Mouse (Mus musculus): ENCODE measurements around the gene Adamts14. TPM values are rescaled to one million over a fixed set of nuclear protein-coding genes. Genes with fewer than 3 reads are reported as not detected.

Gene Adamts14
- polyA plus RNA-seq, 1 experiment from 2014 or later, result 1.8 TPM

DNA sequence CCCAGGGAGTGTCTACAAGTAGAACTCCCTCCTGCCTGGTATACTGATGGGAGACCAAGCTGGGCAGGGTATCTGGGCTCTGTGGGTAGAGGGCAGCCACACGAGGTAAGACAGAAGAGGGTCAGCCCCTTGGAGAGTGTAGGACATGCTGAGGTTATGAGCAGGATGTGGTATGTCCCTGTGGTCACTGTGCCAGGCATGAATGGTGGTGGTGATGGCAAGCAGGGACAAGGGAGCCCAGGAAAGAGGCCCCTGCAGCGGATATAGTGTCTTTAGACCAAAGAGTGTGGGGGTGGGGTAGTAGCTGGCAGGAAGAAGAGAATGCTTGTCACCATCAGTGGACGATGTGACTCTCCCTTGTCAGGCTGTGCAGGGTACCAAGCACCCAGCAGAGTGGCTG is 85.2 kb downstream of the Adamts14 start:
- Histone ChIP-seq H3K4me3 (ENCODE audit: low read depth, low read length) (no peak overlapping the region), H3K27ac (ENCODE audit: low read length) (no peak overlapping the region), H3K9ac (replicated peaks; ENCODE audit: low read depth) (no peak overlapping the region), H3K27me3 (replicated peaks; ENCODE audit: insufficient read depth, low read length) (no peaks in the 10 kb centered on the region), H3K36me3 (ENCODE audit: insufficient read depth, low read length) (no peaks in the 10 kb centered on the region), H3K4me2 (replicated peaks; ENCODE audit: low read depth, low read length) (no peak overlapping the region), H3K9me3 (ENCODE audit: low read length) (no peaks in the 10 kb centered on the region), H3K4me1 (ENCODE audit: insufficient read depth, low read depth, low read length) (peaks cover 5% of the 10 kb centered on the region; the same call in 1 of the 2 replicates)
- DNase-seq (ENCODE audit: low spot score), result no peak
- 60% methylated on average over 3 of the region's 3 CpGs for WGBS
- no peak for ATAC-seq
- TF ChIP-seq CTCF (IDR thresholded peaks at IDR 0.05) (no peak), EP300 (IDR thresholded peaks at IDR 0.05) (no peak)

DNA sequence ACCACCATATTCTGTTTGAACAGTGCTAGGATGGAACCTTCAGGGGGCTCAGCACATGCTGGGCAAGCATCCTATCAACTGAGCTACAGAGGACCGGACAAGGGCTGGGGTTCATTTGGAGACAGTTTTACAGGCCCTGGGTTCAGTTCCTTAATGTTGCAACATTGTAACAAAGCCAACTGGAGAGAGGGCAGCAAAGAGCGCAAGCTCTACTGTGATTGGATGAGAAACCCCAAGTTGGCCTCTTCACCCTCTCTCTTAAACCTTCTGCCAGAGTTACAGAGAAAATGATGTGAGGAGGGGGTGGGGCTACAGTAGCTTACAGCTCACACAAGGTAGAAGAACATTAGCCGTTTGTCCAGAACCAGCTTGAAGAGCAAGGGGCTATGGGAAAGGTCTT is 86.2 kb downstream of the Adamts14 start:
- H3K27me3 ChIP-seq (replicated peaks; ENCODE audit: insufficient read depth, low read length), result no peaks in the 10 kb centered on the region
- H3K9ac ChIP-seq (replicated peaks; ENCODE audit: low read depth), result no peak overlapping the region
- H3K36me3 ChIP-seq (ENCODE audit: insufficient read depth, low read length), result no peaks in the 10 kb centered on the region
- H3K27ac ChIP-seq (ENCODE audit: low read length), result no peak overlapping the region
- 44% methylated on average over 3 of the region's 3 CpGs for WGBS
- H3K4me2 ChIP-seq (replicated peaks; ENCODE audit: low read depth, low read length), result no peak overlapping the region
- H3K9me3 ChIP-seq (ENCODE audit: low read length), result no peaks in the 10 kb centered on the region
- DNase-seq (ENCODE audit: low spot score) (no peak), ATAC-seq (peak; percentile 47)
- H3K4me1 ChIP-seq (ENCODE audit: insufficient read depth, low read depth, low read length), result peaks cover 5% of the 10 kb centered on the region; the same call in 1 of the 2 replicates
- TF ChIP-seq CTCF (IDR thresholded peaks at IDR 0.05) (no peak), EP300 (IDR thresholded peaks at IDR 0.05) (no peak)
- H3K4me3 ChIP-seq (ENCODE audit: low read depth, low read length), result no peak overlapping the region

GRCm38 (mm10) chr10:61179927-61180326 is 93.3 kb downstream of the Adamts14 start:
- ATAC-seq (no peak), DNase-seq (ENCODE audit: low spot score) (no peak)
- 51% methylated on average over 6 of the region's 6 CpGs for WGBS
- no peak overlapping the region for H3K4me3 ChIP-seq (ENCODE audit: low read depth, low read length)
- H3K4me1 ChIP-seq (ENCODE audit: insufficient read depth, low read depth, low read length), result peaks cover 4% of the 10 kb centered on the region; the same call in 1 of the 2 replicates
- H3K9me3 ChIP-seq (ENCODE audit: low read length), result no peaks in the 10 kb centered on the region
- H3K27me3 ChIP-seq (replicated peaks; ENCODE audit: insufficient read depth, low read length), result no peaks in the 10 kb centered on the region
- H3K27ac ChIP-seq (ENCODE audit: low read length), result no peak overlapping the region
- TF ChIP-seq CTCF (IDR thresholded peaks at IDR 0.05) (0 out of 2 replicates have a peak, but pooled peaks have one; percentile 12), EP300 (IDR thresholded peaks at IDR 0.05) (no peak)
- H3K9ac ChIP-seq (replicated peaks; ENCODE audit: low read depth), result no peak overlapping the region
- H3K4me2 ChIP-seq (replicated peaks; ENCODE audit: low read depth, low read length), result no peak overlapping the region
- H3K36me3 ChIP-seq (ENCODE audit: insufficient read depth, low read length), result no peaks in the 10 kb centered on the region

- 89% methylated on average over 8 of the region's 8 CpGs for WGBS
These were observed 94.6 kb downstream of the Adamts14 start for GRCm38 (mm10) chr10:61178687-61179086.

DNA sequence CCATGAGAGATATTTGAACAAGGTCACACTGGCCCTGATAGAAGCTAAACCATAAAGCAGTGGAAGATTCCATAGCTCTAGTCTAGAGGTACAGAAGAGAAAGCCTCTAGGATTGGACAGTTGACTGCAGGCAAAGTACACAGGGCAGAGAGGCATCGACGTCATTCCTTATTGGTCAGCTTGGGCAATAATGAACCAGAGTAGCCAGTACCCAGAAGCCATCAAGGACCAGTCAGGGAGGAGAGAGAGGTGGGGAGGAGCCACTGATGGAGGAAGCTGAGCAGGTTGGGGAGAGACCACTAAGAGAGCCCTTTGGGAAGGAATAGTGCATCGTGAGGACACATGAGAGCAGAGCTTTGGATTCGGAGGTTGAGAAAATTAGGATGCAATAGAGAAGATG is 95.5 kb downstream of the Adamts14 start:
- Histone ChIP-seq H3K4me3 (ENCODE audit: low read depth, low read length) (no peak overlapping the region), H3K9me3 (ENCODE audit: low read length) (no peaks in the 10 kb centered on the region), H3K4me1 (ENCODE audit: insufficient read depth, low read depth, low read length) (peaks cover 4% of the 10 kb centered on the region; the same call in 1 of the 2 replicates), H3K36me3 (ENCODE audit: insufficient read depth, low read length) (no peaks in the 10 kb centered on the region), H3K27me3 (replicated peaks; ENCODE audit: insufficient read depth, low read length) (no peaks in the 10 kb centered on the region), H3K9ac (replicated peaks; ENCODE audit: low read depth) (no peak overlapping the region), H3K4me2 (replicated peaks; ENCODE audit: low read depth, low read length) (no peak overlapping the region), H3K27ac (ENCODE audit: low read length) (no peak overlapping the region)
- no peak for TF ChIP-seq EP300 (IDR thresholded peaks at IDR 0.05)
- no peak for TF ChIP-seq CTCF (IDR thresholded peaks at IDR 0.05)
- 87% methylated on average over 4 of the region's 4 CpGs for WGBS
- ATAC-seq (no peak), DNase-seq (ENCODE audit: low spot score) (no peak)

More at GRCm38 (mm10) chr10:61178687-61179086, 94.6 kb downstream of the Adamts14 start:
- Histone ChIP-seq H3K36me3 (ENCODE audit: insufficient read depth, low read length) (no peaks in the 10 kb centered on the region), H3K4me3 (ENCODE audit: low read depth, low read length) (no peak overlapping the region), H3K9me3 (ENCODE audit: low read length) (no peaks in the 10 kb centered on the region), H3K27ac (ENCODE audit: low read length) (no peak overlapping the region), H3K9ac (replicated peaks; ENCODE audit: low read depth) (no peak overlapping the region), H3K27me3 (replicated peaks; ENCODE audit: insufficient read depth, low read length) (no peaks in the 10 kb centered on the region), H3K4me1 (ENCODE audit: insufficient read depth, low read depth, low read length) (peaks cover 4% of the 10 kb centered on the region; the same call in 1 of the 2 replicates), H3K4me2 (replicated peaks; ENCODE audit: low read depth, low read length) (no peak overlapping the region)
- DNase-seq (ENCODE audit: low spot score), result no peak
- TF ChIP-seq EP300 (IDR thresholded peaks at IDR 0.05), result no peak
- no peak for TF ChIP-seq CTCF (IDR thresholded peaks at IDR 0.05)
- no peak for ATAC-seq

- WGBS, result 37% methylated on average over 7 of the region's 7 CpGs
- Histone ChIP-seq H3K27me3 (replicated peaks; ENCODE audit: insufficient read depth, low read length) (no peaks in the 10 kb centered on the region), H3K9me3 (ENCODE audit: low read length) (no peaks in the 10 kb centered on the region), H3K4me2 (replicated peaks; ENCODE audit: low read depth, low read length) (peak overlapping the region; percentile 28; the same call in 1 of the 2 replicates), H3K4me3 (ENCODE audit: low read depth, low read length) (0 out of 2 replicates have a peak overlapping the region, but pooled peaks have one; percentile 3), H3K36me3 (ENCODE audit: insufficient read depth, low read length) (no peaks in the 10 kb centered on the region), H3K9ac (replicated peaks; ENCODE audit: low read depth) (no peak overlapping the region), H3K27ac (ENCODE audit: low read length) (no peak overlapping the region), H3K4me1 (ENCODE audit: insufficient read depth, low read depth, low read length) (peaks cover 4% of the 10 kb centered on the region; the same call in 1 of the 2 replicates)
- DNase-seq (ENCODE audit: low spot score) (peak; percentile 37), ATAC-seq (peak; percentile 46)
- TF ChIP-seq CTCF (IDR thresholded peaks at IDR 0.05) (no peak), EP300 (IDR thresholded peaks at IDR 0.05) (no peak)
These were observed 96.9 kb downstream of the Adamts14 start for GRCm38 (mm10) chr10:61176221-61176790.
